Mouse (Mus musculus): ENCODE measurements around the gene Lpin2.

Gene Lpin2

GRCm38 (mm10) chr17:71291897-71292420 is 109.6 kb downstream of the Lpin2 start:
- no peak for DNase-seq (ENCODE audit: low read depth in 1 of 2, low spot score in 2 of 2)

GRCm38 (mm10) chr17:71292897-71293296 is 110.5 kb downstream of the Lpin2 start:
- DNase-seq (ENCODE audit: low read depth in 1 of 2, low spot score in 2 of 2), result no peak

GRCm38 (mm10) chr17:71294570-71294969 is 112.2 kb downstream of the Lpin2 start:
- no peak for DNase-seq (ENCODE audit: low read depth in 1 of 2, low spot score in 2 of 2)

All from monocyte, adult 2 months (primary cell).